Mouse (Mus musculus): Measurements from ENCODE around the gene Cdk2ap2.
"Not testable (repeated sequence)": the region's sequence is repeated elsewhere in the genome, so short reads cannot be mapped to it uniquely, and the experiment has no call there.

Gene Cdk2ap2

DNA sequence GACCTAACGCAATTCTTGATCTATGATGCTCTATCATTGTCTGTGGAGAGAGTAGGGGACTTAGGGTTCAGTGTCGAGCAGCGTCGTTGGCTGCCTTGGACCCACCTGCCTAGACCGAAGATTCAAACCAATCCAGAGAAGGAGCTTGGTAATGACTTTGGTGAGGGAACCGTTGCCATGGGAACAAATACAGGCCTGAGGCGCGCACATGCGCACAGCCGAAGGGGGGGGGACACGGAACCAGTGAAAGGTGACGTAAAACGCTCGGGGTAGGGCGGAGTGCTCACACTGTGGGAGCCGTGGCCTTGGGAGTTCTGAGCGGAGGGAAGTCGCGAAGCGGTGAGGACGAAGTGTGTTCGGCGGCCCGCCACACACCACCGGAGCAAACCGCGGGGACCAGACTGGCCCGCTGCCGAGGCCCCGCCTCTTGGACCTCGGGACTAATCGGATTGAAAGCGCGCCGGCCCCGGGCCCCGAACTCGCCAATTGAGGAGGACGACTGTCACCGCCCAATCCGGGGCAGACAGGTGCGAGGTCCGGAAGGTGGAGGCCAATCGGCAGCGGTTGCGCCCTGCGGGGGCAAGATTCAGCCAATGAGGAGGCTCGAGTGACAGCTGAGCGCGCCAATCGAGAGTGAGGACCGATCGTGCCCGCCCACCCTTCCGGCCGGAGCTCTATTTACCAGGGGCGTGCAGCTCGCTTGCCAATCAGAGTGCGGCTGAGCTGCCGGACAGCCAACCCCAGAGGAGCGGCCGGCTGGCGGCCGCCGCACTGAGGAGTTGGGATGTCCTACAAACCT is at the start of gene Cdk2ap2:
Cdk2ap2 (plus strand) TSS at position 541 of the 799 bp plus-strand sequence.
- in situ Hi-C loops (cut with MboI, MseI): no loop called here

DNA sequence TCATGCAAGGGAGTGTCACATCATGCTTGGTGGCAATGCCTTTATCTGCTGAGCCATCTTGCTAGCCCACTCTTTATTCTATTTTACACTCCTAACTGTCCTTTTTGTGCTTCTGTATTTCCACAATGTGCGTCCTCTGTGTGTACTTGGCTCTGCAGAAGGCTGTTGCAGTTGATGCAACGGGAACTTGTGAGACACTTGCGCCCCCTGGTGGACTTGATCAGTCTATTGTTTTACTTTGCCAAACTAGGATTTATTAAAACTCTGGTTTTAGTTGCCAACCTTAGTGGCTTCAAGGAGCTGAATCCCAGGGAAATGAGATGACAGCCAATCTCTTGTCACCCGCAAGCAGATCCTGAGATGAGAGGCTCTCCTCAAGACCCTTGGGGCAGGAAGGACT is 49.1 kb upstream of the Cdk2ap2 start:
- in situ Hi-C loops (cut with MboI, MseI): no loop called here

DNA sequence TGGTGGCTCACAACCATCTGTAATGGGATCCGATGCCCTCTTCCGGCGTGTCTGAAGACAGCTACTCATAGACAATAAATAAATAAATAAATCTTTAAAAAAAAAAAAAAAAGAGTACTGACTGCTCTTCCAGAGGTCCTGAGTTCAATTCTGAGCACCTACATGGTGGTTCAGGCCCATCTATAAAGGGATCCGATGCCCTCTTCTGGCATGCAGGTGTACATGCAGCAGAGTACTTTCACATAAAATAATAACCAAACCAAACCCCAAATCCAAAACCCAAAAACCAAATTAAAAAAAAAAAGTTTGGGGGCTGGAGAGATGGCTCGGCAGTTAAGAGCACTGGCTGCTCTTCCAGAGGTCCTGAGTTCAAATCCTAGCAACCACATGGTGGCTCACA is 47.9 kb upstream of the Cdk2ap2 start:
- in situ Hi-C loops (cut with MboI, MseI): not testable (repeated sequence)

DNA sequence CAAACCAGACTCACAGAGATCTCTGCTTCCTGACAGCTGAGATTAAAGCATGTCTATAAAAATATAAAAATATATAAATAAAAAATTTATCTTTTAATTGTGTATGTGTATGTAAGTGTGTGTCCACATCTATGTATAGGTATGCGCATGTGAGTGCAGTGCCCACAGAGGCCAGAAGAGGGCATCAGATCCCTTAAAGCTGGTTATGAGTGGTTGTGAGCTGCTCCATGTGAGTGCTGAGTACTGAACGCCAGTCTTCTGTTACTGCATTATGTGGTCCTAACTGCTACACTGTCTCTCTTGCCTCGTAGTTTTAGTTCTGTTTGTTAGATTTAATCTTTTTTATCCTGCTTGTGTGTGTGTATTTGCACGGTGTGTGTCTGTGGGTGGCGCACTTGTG is 46.0 kb upstream of the Cdk2ap2 start:
- in situ Hi-C loops (cut with MboI, MseI): loop anchor here (5.0 kb wide), 2 partner anchors 34 to 741 kb away; partner anchors contain the start of gene Rbm4

DNA sequence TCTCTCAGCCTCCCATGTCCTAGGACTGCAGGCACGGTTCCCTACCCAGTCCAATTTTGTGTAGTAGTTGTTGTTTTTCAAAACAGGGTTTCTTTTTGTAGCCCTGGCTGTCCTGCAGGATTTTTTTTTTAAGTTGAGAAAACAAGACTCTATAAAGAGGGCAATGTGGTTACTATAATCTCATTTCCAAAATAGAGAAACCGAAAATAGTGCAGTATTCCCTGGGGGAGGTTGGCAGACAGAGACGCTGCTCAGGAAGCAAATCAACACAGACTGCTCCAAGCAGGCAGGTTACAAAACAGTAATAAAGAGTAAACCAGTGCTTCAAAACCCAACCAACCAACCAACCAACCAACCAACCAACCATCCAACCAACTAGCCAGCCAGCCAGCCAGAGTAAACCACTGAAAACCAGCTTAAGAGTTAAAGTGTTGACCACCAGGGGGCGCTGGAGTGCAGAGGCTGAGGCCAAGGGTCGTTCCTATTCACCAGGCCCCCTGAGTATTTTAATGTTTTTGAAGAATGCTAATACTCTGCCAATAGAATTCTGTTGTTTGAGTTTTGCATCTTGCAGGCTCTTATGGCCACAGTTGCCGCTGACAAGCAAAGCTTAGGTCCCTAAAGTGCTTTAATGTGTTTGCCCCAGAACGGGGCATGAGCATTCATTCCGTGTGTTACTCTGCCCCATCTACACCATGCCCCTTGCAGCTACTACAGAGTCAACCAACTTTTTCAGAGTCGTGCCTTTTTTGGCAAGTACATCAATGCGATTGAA is 45.1 kb upstream of the Cdk2ap2 start:
- in situ Hi-C loops (cut with MboI, MseI): loop anchor here (5.0 kb wide), 2 partner anchors 35 to 740 kb away; partner anchors contain the start of gene Rbm4

DNA sequence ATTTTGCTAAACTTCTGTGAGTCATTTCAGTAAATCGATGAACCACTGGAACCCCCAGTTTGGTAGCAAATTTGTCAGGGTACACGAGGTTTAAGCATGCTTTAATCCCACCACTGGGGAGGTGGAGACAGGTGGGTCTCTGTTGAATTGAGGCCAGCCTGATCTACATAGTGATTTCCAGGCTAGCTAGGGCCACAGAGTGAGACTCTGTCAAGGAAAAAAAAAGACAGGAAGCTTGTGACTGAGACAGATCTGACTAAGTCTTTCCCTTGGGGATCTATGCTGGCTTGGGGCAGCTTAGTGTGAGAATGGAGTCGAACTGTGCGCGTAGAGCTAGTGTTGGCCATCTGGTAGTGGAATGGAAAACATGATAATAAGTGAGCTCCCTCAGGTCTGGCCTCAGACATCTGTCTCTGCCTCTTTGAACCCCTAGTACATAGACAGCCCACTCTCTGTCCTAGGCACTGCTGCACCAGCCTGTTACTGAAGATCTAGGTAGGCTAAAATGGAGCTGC is 44.4 kb upstream of the Cdk2ap2 start:
- in situ Hi-C loops (cut with MboI, MseI): loop anchor here (5.0 kb wide), 2 partner anchors 35 to 740 kb away; partner anchors contain the start of gene Rbm4

DNA sequence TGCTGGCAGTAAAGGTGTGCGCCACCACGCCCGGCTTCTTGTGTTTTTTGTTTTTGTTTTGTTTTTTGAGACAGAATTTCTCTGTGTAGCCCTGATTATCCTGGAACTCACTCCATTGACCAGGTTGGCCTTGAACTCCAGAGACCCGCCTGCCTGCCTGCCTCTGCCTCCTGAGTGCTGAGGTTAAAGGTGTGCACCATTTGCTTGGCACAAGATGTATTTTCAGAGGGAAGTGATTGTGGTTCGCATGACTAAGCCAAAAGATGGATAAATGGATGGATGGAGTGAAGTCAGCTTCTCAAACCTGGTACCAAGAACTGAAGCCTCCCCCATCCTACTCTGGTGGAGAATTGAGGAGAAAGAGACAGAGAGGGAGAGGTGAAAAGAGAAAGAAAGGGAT is 42.4 kb upstream of the Cdk2ap2 start:
- in situ Hi-C loops (cut with MboI, MseI): loop anchor here (5.0 kb wide), 2 partner anchors 37 to 738 kb away; partner anchors contain the start of gene Rbm4

DNA sequence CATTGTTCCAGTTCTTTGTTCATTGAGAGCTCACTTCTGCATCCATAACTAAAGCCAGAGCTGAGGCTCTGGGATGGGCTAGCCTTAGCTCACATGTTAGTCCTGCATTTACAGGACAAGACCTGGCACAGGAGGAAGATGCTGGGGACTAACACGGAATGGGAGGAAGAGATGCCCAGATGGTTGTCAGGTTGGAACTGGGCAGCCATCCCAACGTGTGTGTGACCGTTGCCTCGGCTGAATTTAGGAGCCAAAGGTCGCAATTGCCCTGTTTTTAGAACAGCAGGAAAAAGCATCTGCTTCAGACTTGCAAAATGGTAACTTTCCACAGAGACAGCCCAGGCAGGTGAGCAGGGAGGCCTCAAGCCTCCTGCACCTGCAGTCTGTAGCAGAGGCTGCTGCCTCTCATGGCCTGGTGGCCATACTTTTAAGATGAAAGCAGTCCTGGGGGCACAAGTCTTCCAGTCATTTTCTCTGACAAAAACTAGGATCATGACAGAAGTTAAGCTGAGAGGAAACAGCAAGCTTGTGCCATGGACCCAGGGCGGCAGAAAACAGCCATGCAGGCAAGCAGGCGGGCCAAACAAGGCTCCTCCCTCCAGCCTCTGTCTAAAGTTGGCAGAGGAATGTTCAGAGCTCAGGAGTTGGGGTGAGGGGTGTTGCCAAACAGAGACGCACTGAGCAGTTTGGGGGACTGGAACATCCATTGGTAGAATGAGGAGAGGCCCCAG is 41.6 kb upstream of the Cdk2ap2 start:
- in situ Hi-C loops (cut with MboI, MseI): no loop called here

DNA sequence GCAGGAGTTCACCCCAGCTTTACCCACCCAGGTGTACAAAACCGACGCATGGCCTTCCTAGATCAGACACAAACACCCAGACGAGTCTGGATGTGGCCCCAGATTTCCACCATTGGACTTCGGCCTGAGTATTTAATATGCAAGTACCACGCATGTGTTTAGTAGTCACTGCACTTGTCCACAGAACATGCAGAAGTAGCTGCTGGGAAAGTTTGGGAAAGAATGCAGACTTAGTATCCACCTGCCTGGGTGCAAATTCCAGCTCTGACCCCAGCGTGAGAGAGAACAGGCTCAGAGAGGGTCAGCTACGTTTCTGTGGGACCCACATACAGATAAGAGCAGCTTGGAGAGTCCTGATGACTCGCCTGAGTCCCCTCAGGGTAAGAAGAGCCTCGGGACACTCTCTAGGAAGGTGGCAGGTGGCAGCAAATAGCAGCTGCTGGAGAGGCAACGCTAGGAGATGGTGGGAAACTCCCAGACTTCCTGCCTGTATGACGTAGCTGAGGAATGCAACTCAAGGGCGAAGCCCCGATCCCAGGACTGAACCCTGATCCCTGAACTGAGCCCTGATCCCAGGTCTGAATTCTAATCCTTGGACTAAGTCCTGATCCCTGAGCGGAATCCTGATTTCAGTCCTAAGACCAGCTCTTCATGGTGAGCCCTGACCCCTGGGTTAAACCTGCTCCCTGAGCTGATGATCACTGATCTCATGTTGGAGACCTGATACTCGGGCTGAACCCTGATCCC is 40.9 kb upstream of the Cdk2ap2 start:
- in situ Hi-C loops (cut with MboI, MseI): no loop called here

DNA sequence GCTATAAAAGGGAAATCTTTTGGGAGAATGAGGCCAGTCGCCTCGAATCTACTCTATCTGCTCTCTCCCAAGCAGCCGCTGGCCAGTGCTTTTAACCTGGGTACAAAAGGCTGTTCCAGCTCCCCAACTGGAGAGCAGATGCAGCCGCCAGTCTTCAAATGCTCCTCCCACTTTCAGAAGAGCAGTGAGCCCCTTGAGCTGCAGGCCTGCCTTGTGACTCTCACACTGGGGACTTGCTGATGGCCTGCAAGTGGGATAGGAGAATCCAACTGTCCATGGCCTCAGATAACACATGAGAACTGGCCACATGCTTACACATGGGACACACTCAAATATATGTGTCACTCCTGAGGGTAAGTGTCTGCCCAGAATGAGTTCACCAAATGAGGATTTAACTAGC is 40.3 kb upstream of the Cdk2ap2 start:
- in situ Hi-C loops (cut with MboI, MseI): no loop called here

DNA sequence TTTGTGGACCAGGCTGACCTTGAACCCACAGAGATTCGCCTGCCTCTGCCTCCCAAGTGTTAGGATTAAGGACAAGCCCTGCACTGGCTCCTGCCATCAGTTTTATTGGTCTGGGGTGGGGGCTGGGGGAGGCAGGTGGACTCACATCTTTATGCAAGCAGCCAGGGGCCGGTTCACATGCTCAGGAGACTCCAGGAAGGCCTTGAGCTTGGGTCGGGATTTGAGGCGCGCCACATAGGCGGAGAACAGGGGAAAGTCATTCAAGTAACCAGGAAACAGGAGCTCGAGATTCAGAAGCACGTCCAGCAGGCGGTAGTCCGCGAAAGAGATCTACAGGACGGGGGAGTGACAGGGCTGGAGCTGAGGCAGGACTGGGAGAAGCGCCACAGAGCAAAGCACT is 39.6 kb upstream of the Cdk2ap2 start:
- in situ Hi-C loops (cut with MboI, MseI): no loop called here

DNA sequence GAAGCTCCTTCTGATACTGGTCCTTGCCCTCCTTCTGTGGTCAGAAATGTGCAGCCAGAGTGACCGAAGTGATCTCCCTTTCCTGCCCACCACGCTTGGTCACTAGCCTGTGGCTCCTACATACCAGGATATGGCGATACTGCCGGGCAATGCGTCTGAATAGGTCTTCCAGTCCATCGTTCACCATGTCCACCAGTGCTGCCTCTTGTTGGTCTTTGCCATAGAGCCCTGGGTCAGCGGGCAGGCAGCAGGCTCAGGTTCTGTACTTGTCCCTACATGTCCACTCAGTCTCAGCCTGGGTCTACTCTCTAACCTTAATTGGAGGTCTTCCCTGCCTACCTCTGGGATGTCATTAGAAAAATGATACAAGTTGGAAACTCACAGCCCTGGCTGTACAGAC is 39.0 kb upstream of the Cdk2ap2 start:
- in situ Hi-C loops (cut with MboI, MseI): no loop called here

DNA sequence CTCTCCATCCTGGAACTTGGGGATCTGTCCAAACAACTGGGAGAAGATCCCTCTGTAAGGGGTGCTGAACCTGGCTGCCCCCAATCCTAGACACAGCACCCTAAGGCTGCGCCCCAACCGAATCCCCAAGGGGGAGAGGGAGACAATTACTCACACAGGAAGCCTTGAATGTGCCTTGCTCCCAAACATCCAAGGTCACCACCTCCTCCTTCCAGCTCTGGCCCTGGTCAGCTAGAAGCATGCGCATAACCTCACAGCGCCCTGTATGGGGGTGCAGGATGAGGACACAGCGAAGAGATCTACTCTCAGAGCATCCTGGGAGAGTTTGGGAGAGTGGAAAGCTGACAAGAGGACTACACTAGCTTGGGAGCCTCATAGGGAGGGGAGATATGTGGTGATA is 38.4 kb upstream of the Cdk2ap2 start:
- in situ Hi-C loops (cut with MboI, MseI): no loop called here

DNA sequence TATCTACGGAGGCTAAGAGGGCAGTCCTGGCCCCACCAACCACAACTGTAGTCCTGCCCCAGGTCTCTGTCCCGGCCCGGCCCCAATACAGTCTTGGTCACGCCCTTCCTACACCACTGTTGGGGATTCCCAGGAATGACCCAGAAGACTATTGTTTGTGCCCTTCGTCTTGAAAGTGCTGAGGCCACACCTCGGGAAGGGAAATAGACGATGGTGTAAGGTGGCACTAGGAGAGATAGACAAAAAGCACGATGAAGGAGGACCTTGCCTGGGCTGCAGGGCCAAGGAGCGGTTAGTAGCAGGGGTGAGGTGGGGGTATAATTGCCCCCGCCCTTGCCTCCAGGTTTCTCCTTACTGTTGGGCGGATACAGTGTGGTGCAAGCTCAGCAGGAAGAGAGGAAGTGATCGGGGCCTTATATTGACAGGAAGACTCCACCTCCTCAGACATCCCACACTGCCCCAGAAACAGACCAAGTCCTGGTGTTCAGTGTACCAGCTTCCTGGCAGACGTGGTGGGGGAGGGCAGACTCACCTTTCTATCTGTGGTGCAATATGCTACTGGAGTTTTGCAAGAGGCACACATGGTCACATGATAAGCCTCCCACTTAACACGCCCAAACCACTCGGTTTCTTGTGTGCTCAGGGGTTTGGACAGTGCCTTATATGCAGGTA is 37.8 kb upstream of the Cdk2ap2 start, which contains the start of gene Gstp3:
Gstp3 (minus strand) TSS at position 501 of the 672 bp plus-strand sequence.
- in situ Hi-C loops (cut with MboI, MseI): no loop called here

DNA sequence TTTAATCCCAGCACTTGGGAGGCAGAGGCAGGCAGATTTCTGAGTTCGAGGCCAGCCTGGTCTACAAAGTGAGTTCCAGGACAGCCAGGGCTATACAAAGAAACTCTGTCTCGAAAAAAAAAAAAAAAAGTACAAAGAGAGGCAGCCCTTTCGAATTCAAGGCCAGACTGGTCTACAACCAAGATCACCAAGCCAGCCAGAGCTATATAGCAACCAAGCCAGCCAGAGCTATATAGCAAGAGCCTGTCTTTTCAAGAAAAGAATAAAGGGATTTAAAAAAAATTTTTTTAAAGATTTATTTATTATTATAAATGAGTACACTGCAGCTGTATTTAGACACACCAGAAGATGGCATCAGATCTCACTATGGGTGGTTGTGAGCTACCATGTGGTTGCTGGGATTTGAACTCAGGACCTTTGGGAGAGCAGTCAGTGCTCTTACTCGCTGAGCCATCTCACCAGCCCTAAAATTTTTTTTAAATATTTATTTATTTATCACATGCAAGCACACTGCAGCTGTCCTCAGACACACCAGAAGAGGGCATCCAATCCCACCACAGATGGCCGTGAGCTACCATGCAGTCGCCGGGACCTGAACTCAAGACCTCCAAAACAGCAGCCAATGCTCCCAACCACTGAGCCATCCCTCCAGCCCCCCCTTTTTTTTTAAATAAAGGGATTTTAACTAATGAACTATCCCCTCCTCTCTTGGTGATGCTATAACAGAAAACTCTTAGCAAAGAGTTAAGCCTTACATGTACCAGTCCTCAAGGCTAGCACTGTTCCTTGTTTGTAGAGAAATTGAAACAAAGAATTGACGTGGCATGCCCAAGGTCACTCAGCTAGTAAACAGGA is 36.7 kb upstream of the Cdk2ap2 start:
- in situ Hi-C loops (cut with MboI, MseI): not testable (repeated sequence)

DNA sequence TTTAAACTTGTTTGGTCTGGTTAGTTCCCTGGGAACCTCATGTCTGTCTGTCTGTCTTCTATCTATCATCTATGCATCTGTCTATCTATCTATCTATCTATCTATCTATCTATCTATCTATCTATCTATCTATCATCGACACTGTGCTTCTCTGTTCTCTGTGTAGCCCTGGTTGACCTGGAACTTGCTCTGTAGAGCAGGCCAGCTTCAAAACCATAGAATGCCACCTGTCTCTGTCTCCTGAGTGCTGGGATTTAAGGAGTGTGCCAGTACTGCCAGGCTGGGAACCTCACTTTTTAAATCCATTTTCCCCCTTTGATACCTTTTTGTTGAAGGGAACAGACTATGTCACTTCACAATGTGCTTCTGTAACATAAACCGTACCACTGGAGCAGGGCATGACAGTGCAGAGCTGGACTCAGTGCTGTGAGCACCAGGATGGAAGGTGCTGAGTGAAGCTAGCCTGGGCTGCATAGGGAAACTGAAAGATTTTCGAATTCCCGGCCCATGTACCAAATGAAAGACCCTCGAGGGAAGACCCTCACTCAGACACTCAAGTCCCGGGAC is 36.0 kb upstream of the Cdk2ap2 start:
- in situ Hi-C loops (cut with MboI, MseI): no loop called here

DNA sequence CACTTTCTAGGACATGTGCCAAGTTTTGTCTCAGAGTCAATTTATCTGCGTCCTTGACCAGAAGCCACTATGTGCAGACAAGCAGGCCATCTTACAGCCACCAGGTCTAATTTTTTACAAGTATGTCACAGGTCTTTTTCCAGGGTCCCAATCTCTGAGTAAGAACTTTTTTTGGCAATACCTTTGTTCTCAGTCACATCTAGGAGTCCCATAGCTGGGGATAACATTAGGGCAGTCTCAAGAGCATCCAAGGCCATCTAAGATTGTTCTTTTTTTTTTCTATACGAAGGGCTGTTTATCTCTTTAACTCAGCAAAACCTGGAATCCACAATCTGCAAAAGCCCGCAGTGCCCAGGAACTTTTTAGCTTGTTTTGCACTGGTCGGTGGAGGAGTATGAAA is 33.6 kb upstream of the Cdk2ap2 start:
- in situ Hi-C loops (cut with MboI, MseI): not testable (repeated sequence)

DNA sequence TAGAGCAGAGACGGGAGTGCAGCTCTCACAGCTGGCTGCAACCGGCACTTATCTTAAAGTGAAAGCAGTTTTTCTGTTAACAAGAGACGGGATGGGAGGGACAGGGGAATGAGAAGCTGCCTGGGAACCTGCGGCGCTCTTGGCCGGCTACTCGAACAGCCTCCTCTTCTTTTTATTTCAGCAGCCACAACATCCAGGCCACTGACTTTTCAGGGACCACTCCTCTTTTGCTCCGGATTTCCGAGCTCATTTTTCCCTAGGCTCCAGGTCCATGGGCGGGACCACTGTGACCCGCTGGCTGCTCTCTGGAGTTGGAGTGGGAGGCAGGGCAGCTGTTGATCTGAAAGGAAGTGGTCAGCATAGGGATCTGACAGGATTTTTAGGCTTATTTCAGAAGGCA is 32.5 kb upstream of the Cdk2ap2 start:
- in situ Hi-C loops (cut with MboI, MseI): not testable (repeated sequence)

DNA sequence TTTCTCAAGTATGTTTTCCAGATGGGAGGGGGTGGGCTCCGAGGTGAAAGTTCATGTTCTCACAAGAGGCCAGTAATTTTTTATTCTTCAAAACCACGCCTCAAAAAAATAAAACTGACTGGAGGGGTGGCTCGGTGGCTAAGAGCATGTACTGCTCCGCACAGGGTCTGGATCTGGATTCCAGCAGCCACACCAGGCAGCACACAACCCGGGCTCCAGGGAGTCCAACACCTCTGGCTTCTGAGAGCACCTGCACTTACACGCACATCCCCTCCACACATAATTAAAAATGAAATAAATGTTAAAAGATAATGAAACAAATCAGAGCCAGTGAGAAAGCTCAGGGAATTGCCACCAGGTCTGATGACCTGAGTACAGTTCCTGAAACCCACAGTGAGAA is 30.7 kb upstream of the Cdk2ap2 start:
- in situ Hi-C loops (cut with MboI, MseI): no loop called here
